Mouse (Mus musculus) olfactory bulb, adult 2 months (tissue): ENCODE measurements at regions not wholly inside any gene's neighbourhood (a gene's known extent, or its start where the extent isn't known, plus 50 kb on each side); places are given as distances from the start of the nearest gene placed in this dataset.

Source experiments
- CTCF ChIP-seq: fragments of 200-500 bp; IDR thresholded peaks from 2 replicates; pipeline ENCODE4 v1.5.1; 2012; ENCODE audit warnings: low read depth, mild to moderate bottlenecking, low read length, moderate library complexity; ENCODE audit not compliant: insufficient read depth
- POLR2A ChIP-seq: fragments of 200-500 bp; IDR thresholded peaks from 2 replicates; pipeline ENCODE4 v1.6.1; 2012; ENCODE audit warnings: mild to moderate bottlenecking, low read depth, low read length, moderate library complexity; ENCODE audit not compliant: insufficient read depth

- no peak for TF ChIP-seq CTCF
- no peak for TF ChIP-seq POLR2A
Observed at GRCm38 (mm10) chr7:115076781-115077180, 333.3 kb downstream of the Insc start.
